Comparison of ENCODE assay signal across 9 mouse cellular contexts in genomic region chr5:151369306-151369721, GRCm38 (mm10). TPM values are rescaled to one million over a fixed set of nuclear protein-coding genes. Genes with fewer than 3 reads are reported as not detected.
DNase-seq lines count a peak whose midpoint lies in the region; ATAC-seq lines count a peak whose summit lies in the region.
"Had no signal": no experiment of that assay in that cellular context is flagged by ENCODE, and none has a peak within 500 bp of the region (broad histone marks: within the 10 kb centered on the region; RNA-seq: fewer than 3 reads in every experiment).

No protein-coding gene starts in this region.

- DNase-seq in ovary, postnatal 10 days (ENCODE audit: low spot score), result peak; percentile 16
- DNase-seq in ovary, adult 18-20 months (ENCODE audit: low spot score), result no peak
- peak; percentile 22 for DNase-seq in c-Kit-positive CD71-positive TER-119-negative erythroid progenitor cells, embryonic 14.5 days (ENCODE audit: low read depth)
- DNase-seq in kidney, adult 9 months, result peak; percentile 61
- DNase-seq in right cerebral cortex, postnatal 36 days (ENCODE audit: low spot score in 2 of 2), result no peak
- DNase-seq in right cerebral cortex, postnatal 14 days, result no peak

- H3K27ac ChIP-seq in forebrain, embryonic 16.5 days (ENCODE audit: low read length), result peak overlapping the region; percentile 94
- peak overlapping the region; percentile 89 for H3K27ac ChIP-seq in macrophage

- H3K27me3 ChIP-seq in forebrain, embryonic 16.5 days (replicated peaks; ENCODE audit: control insufficient read depth, insufficient read depth, low read length), result no peaks in the 10 kb centered on the region

- peaks cover 11% of the 10 kb centered on the region for H3K4me1 ChIP-seq in forebrain, embryonic 16.5 days (replicated peaks; ENCODE audit: control insufficient read depth, insufficient read depth, low read length)

- H3K79me2 ChIP-seq in macrophage (ENCODE audit: inconsistent target), result no peaks in the 10 kb centered on the region

- ATAC-seq in forebrain, embryonic 16.5 days, result no peak

- H3K4me3 ChIP-seq in forebrain, embryonic 16.5 days (replicated peaks; ENCODE audit: low read length), result peak overlapping the region; percentile 50
- peak overlapping the region; percentile 65 for H3K4me3 ChIP-seq in macrophage (ENCODE audit: inconsistent target)

- H3K9me3 ChIP-seq in forebrain, embryonic 16.5 days (ENCODE audit: control insufficient read depth, low read length), result no peaks in the 10 kb centered on the region

- 56% methylated on average over 5 of the region's 5 CpGs for WGBS in forebrain, embryonic 16.5 days
- 27% methylated on average over 5 of the region's 5 CpGs for WGBS in macrophage (ENCODE audit: missing documents)

- H3K9ac ChIP-seq in forebrain, embryonic 16.5 days (replicated peaks; ENCODE audit: low read depth, low read length), result peak overlapping the region; percentile 75

- no peaks in the 10 kb centered on the region for H3K36me3 ChIP-seq in forebrain, embryonic 16.5 days (ENCODE audit: control insufficient read depth, insufficient read depth)
- H3K36me3 ChIP-seq in macrophage (ENCODE audit: inconsistent target), result no peaks in the 10 kb centered on the region

- peak overlapping the region; percentile 73 for H3K4me2 ChIP-seq in forebrain, embryonic 16.5 days (ENCODE audit: low read length)

RNA-seq across cellular contexts. Expression of gene Gm42906, which starts 58.6 kb away (rescaled TPM):
- not detected in 2 replicates for polyA plus RNA-seq in forebrain, embryonic 16.5 days (2015; fragmentation: Nextera tagmentation; extraction: Ambion mirVana)
- total RNA-seq in macrophage (2018; cell fraction: chromatin; rRNA removed), result not detected
- total RNA-seq in macrophage (2018; cell fraction: cytosol; rRNA removed), result not detected
- total RNA-seq in macrophage (2018; cell fraction: nucleus; rRNA removed), result not detected
- not detected in 3 replicates for polyA plus RNA-seq in macrophage (2018)
- total RNA-seq: neutrophil, adult 5-6 weeks had no signal

Comparison
In these comparisons a context has a peak if more than half of its experiments do, and no peak if none do; other contexts are left out.
1. DNase-seq: peak in ovary, postnatal 10 days (single experiment), c-Kit-positive CD71-positive TER-119-negative erythroid progenitor cells, embryonic 14.5 days (single experiment) and kidney, adult 9 months (single experiment); none in ovary, adult 18-20 months (single experiment), right cerebral cortex, postnatal 36 days (0 of 2) and right cerebral cortex, postnatal 14 days (single experiment).